Mouse (Mus musculus) erythroblast, embryonic 14.5 days (primary cell): Measurements from ENCODE around the gene Ppig. TPM values are rescaled to one million over a fixed set of nuclear protein-coding genes. Genes with fewer than 3 reads are reported as not detected.

Experiments
- H3K27me3 ChIP-seq: 2 replicates; pipeline ENCODE4 v1.6.1; 2012; ENCODE audit warnings: inconsistent platforms; ENCODE audit not compliant: control insufficient read depth
- H3K36me3 ChIP-seq: 2 replicates; pipeline ENCODE4 v1.6.1; 2012; ENCODE audit warnings: mild to moderate bottlenecking, inconsistent platforms; ENCODE audit not compliant: control insufficient read depth
- H3K4me1 ChIP-seq: 2 replicates; pipeline ENCODE4 v1.6.1; 2012; ENCODE audit warnings: inconsistent platforms; ENCODE audit not compliant: control insufficient read depth
- H3K4me3 ChIP-seq: replicated peaks from 2 replicates; pipeline ENCODE3; 2012; ENCODE audit warnings: moderate library complexity, mild to moderate bottlenecking, inconsistent platforms
- H3K9me3 ChIP-seq: 2 replicates; pipeline ENCODE4 v1.6.1; 2012; ENCODE audit warnings: low read length, inconsistent platforms, mixed read lengths; ENCODE audit not compliant: control insufficient read depth
- GATA1 ChIP-seq: IDR thresholded peaks from 2 replicates; pipeline ENCODE4 v1.6.1; 2012; ENCODE audit warnings: low read length, inconsistent platforms, mixed read lengths
- TAL1 ChIP-seq: IDR thresholded peaks from 3 replicates; pipeline ENCODE4 v1.6.1; 2012; ENCODE audit warnings: low read length, inconsistent platforms, mixed read lengths
- polyA plus RNA-seq: library from polyadenylated mRNA; stranded (reverse); fragments of >175 nt; gene quantifications from 2 replicates; pipeline ENCODE4 v1.2.3, GENCODE M21; 2012

Gene Ppig
- polyA plus RNA-seq, 1 experiment: 2.5 TPM

GRCm38 (mm10) chr2:69690843-69691242 lies 31.5 kb upstream of the Ppig start:
- peaks cover 19% of the 10 kb centered on the region for H3K36me3 ChIP-seq
- H3K27me3 ChIP-seq: no peaks in the 10 kb centered on the region
- no peak overlapping the region for H3K4me3 ChIP-seq
- TF ChIP-seq TAL1: no peak
- no peak for TF ChIP-seq GATA1
- no peaks in the 10 kb centered on the region for H3K9me3 ChIP-seq
- no peaks in the 10 kb centered on the region for H3K4me1 ChIP-seq

- H3K36me3 ChIP-seq: peaks cover 15% of the 10 kb centered on the region
- TF ChIP-seq GATA1: no peak
- no peak for TF ChIP-seq TAL1
- no peak overlapping the region for H3K4me3 ChIP-seq
- H3K27me3 ChIP-seq: no peaks in the 10 kb centered on the region
- no peaks in the 10 kb centered on the region for H3K9me3 ChIP-seq
- no peaks in the 10 kb centered on the region for H3K4me1 ChIP-seq
These were observed 28.8 kb upstream of the Ppig start for GRCm38 (mm10) chr2:69693501-69693900.

GRCm38 (mm10) chr2:69700446-69700845 lies 21.9 kb upstream of the Ppig start:
- H3K9me3 ChIP-seq: no peaks in the 10 kb centered on the region
- no peaks in the 10 kb centered on the region for H3K4me1 ChIP-seq
- H3K36me3 ChIP-seq: peaks cover 15% of the 10 kb centered on the region
- no peak overlapping the region for H3K4me3 ChIP-seq
- TF ChIP-seq GATA1 (no peak), TAL1 (no peak)
- no peaks in the 10 kb centered on the region for H3K27me3 ChIP-seq

GRCm38 (mm10) chr2:69712171-69712570 lies 10.2 kb upstream of the Ppig start:
- Histone ChIP-seq H3K4me1 (peaks cover 17% of the 10 kb centered on the region), H3K27me3 (peaks cover 5% of the 10 kb centered on the region), H3K4me3 (no peak overlapping the region), H3K9me3 (no peaks in the 10 kb centered on the region), H3K36me3 (peaks cover 1% of the 10 kb centered on the region; the same call in 1 of the 2 replicates)
- TF ChIP-seq GATA1 (no peak), TAL1 (no peak)

GRCm38 (mm10) chr2:69712981-69713625 lies 9.2 kb upstream of the Ppig start, which contains the start of gene Fastkd1:
Gene Fastkd1 (minus strand): TSS chr2:69713516.
- no peak for TF ChIP-seq TAL1
- TF ChIP-seq GATA1: no peak
- Histone ChIP-seq H3K4me1 (peaks cover 17% of the 10 kb centered on the region), H3K27me3 (peaks cover 5% of the 10 kb centered on the region), H3K4me3 (peak within 1 kb of the TSS; percentile 88), H3K36me3 (no peaks in the 10 kb centered on the region), H3K9me3 (no peaks in the 10 kb centered on the region)

- TF ChIP-seq TAL1: no peak
- no peak for TF ChIP-seq GATA1
- Histone ChIP-seq H3K9me3 (no peaks in the 10 kb centered on the region), H3K36me3 (no peaks in the 10 kb centered on the region), H3K4me3 (peak overlapping the region; percentile 88), H3K27me3 (peaks cover 8% of the 10 kb centered on the region), H3K4me1 (peaks cover 17% of the 10 kb centered on the region)
These were observed 8.7 kb upstream of the Ppig start for GRCm38 (mm10) chr2:69713626-69714014.

- Histone ChIP-seq H3K9me3 (no peaks in the 10 kb centered on the region), H3K36me3 (no peaks in the 10 kb centered on the region), H3K4me1 (peaks cover 17% of the 10 kb centered on the region), H3K4me3 (no peak overlapping the region), H3K27me3 (peaks cover 13% of the 10 kb centered on the region)
- TF ChIP-seq GATA1 (no peak), TAL1 (no peak)
These were observed 8.2 kb upstream of the Ppig start for GRCm38 (mm10) chr2:69714126-69714525.

DNA sequence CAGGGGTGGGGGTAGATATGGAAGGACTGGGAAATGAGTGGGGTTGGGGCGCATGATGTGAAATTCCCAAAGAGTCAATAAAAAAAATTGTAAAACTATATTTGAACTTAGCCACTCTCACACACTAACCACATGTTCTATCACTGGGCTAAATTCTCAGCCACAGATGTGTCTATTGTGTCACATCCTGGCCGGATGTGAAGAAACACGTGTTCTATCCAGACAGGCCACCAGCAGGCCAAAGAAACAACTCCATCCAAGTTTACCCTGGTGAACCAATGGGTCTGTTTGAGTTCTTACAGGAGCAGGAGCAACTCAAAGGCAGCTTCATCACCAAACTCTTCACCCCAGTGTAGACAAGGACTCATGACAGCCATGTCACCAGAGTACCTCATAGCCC lies 5.9 kb upstream of the Ppig start:
- no peak overlapping the region for H3K4me3 ChIP-seq
- H3K9me3 ChIP-seq: no peaks in the 10 kb centered on the region
- H3K36me3 ChIP-seq: no peaks in the 10 kb centered on the region
- TF ChIP-seq GATA1 (no peak), TAL1 (no peak)
- H3K27me3 ChIP-seq: peaks cover 29% of the 10 kb centered on the region
- H3K4me1 ChIP-seq: peaks cover 15% of the 10 kb centered on the region

GRCm38 (mm10) chr2:69719121-69719520 lies 3.2 kb upstream of the Ppig start:
- Histone ChIP-seq H3K4me3 (no peak overlapping the region), H3K9me3 (no peaks in the 10 kb centered on the region), H3K27me3 (peaks cover 35% of the 10 kb centered on the region), H3K36me3 (no peaks in the 10 kb centered on the region), H3K4me1 (peaks cover 12% of the 10 kb centered on the region)
- no peak for TF ChIP-seq GATA1
- TF ChIP-seq TAL1: no peak
